Mouse (Mus musculus): ENCODE results near the gene Nupl1. TPM values are rescaled to one million over a fixed set of nuclear protein-coding genes. Genes with fewer than 3 reads are reported as not detected.

The Nupl1 gene
- total and polyA plus RNA-seq, 3 experiments = not detected

DNA sequence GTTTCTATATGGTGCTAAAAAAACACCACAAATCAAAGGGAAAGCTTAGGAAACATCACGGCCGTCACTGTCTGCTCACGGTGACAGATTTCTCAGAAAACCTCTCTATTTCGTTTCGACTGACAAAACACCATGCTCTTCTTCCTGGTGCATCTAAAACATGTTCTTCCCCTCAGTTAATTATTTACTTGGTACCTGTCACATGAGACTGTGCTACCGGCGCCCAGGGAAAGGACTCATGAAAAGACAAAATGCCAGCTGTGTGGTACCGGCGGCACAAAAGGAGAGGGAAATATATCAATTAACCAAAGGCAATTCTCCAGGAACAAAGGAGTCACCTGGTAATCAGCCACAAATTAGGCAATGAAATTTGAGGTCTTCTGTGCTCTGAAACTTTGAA is 116.5 kb downstream of the Nupl1 start:
- no peak overlapping the region for H3K4me2 ChIP-seq (ENCODE audit: insufficient read depth, low read depth, poor library complexity, severe bottlenecking)
- in situ Hi-C loops (cut with MboI; ENCODE audit: low pct_ligation_motif_present, low pct_unique_long_range_greater_than_20kb, low sequenced_read_pairs) (no loop called here), dilution Hi-C loops (cut with MboI; ENCODE audit: extremely low pct_ligation_motif_present, extremely low pct_unique_long_range_greater_than_20kb, low sequenced_read_pairs) (no loop called here)
- no peak overlapping the region for H3K27ac ChIP-seq (ENCODE audit: insufficient read depth, low read depth)
- H3K4me1 ChIP-seq (ENCODE audit: control insufficient read depth in 1 of 2, insufficient read depth in 2 of 2) = no peaks in the 10 kb centered on the region
- H3K79me2 ChIP-seq (replicated peaks; ENCODE audit: control insufficient read depth, extremely low read depth, insufficient read depth, poor library complexity, severe bottlenecking) = no peaks in the 10 kb centered on the region
- no peaks in the 10 kb centered on the region for H3K27me3 ChIP-seq (replicated peaks)
- H3K4me3 ChIP-seq (replicated peaks in 1 of 3; ENCODE audit: low read depth in 2 of 3, low read length in 2 of 3, poor library complexity in 1 of 3) = no peak overlapping the region
- no peaks in the 10 kb centered on the region for H3K36me3 ChIP-seq (replicated peaks in 1 of 2; ENCODE audit: control insufficient read depth in 1 of 2, insufficient read depth in 1 of 2, low read length in 1 of 2)
- TF ChIP-seq ZMIZ1 (IDR thresholded peaks at IDR 0.05; ENCODE audit: low read depth, low read length) = no peak
- no peak for TF ChIP-seq ZNF384 (IDR thresholded peaks at IDR 0.05; ENCODE audit: low read depth, low read length)
- no peak for TF ChIP-seq TBP (conservative IDR thresholded peaks at IDR 0.05; ENCODE audit: low read depth, low read length)
- no peak for TF ChIP-seq CTCF (conservative IDR thresholded peaks at IDR 0.05 in 1 of 2, IDR thresholded peaks at IDR 0.05 in 1 of 2; ENCODE audit: low read depth in 2 of 2, low read length in 2 of 2)
- TF ChIP-seq POLR2AphosphoS2 (IDR thresholded peaks at IDR 0.05; ENCODE audit: low read depth, low read length) = no peak
- no peak for TF ChIP-seq MYC (IDR thresholded peaks at IDR 0.05; ENCODE audit: low read depth, low read length)
- TF ChIP-seq TCF12 (IDR thresholded peaks at IDR 0.05; ENCODE audit: low read depth, low read length) = no peak
- TF ChIP-seq IRF4 (IDR thresholded peaks at IDR 0.05; ENCODE audit: low read depth, low read length) = no peak
- TF ChIP-seq HCFC1 (IDR thresholded peaks at IDR 0.05; ENCODE audit: low read depth, low read length) = no peak
- TF ChIP-seq RAD21 (IDR thresholded peaks at IDR 0.05; ENCODE audit: low read depth, low read length) = no peak
- TF ChIP-seq SIN3A (IDR thresholded peaks at IDR 0.05; ENCODE audit: low read length) = no peak
- no peak for TF ChIP-seq MAX (IDR thresholded peaks at IDR 0.05; ENCODE audit: low read length)
- TF ChIP-seq CHD2 (IDR thresholded peaks at IDR 0.05; ENCODE audit: low read length) = no peak
- TF ChIP-seq ZC3H11A (IDR thresholded peaks at IDR 0.05; ENCODE audit: low read depth, low read length) = no peak
- TF ChIP-seq SMC3 (IDR thresholded peaks at IDR 0.05; ENCODE audit: low read depth, low read length) = no peak
- TF ChIP-seq JUND (conservative IDR thresholded peaks at IDR 0.05; ENCODE audit: low read depth, low read length) = no peak
- no peak for TF ChIP-seq JUN (IDR thresholded peaks at IDR 0.05; ENCODE audit: insufficient read depth, low read depth, low read length)
- no peak for TF ChIP-seq ETS1 (conservative IDR thresholded peaks at IDR 0.05; ENCODE audit: low read depth, low read length)
- H3K9ac ChIP-seq (ENCODE audit: insufficient read depth, low read depth) = no peak overlapping the region
- no peaks in the 10 kb centered on the region for H3K9me3 ChIP-seq (replicated peaks; ENCODE audit: low read length)
- no peak for DNase-seq (ENCODE audit: extremely low read depth)

Other genes starting within 250 kb of the Nupl1 start
- 0.08 and 0.21 TPM in 2 replicates for gene Atp8a2, start 54.3 kb downstream of the Nupl1 start, total RNA-seq (2012; rRNA removed)
- 0.11 and 0.15 TPM in 2 replicates for gene Atp8a2, start 54.3 kb downstream of the Nupl1 start, total RNA-seq (2014; rRNA removed)
- 0.25 and 0.29 TPM in 2 replicates for gene Atp8a2, start 54.3 kb downstream of the Nupl1 start, polyA plus RNA-seq (2012; ENCODE audit: insufficient read length, low read depth)
- gene Gm49336, start 76 bp upstream of the Nupl1 start, total RNA-seq (2012; rRNA removed) = 36.3 and 43.1 TPM in 2 replicates
- 102 and 125 TPM in 2 replicates for gene Gm49336, start 76 bp upstream of the Nupl1 start, total RNA-seq (2014; rRNA removed)
- gene Gm49336, start 76 bp upstream of the Nupl1 start, polyA plus RNA-seq (2012; ENCODE audit: insufficient read length, low read depth) = 49.3 and 54.3 TPM in 2 replicates
- gene Mtmr6, start 13.8 kb upstream of the Nupl1 start, total RNA-seq (2012; rRNA removed) = 15.8 and 18.5 TPM in 2 replicates
- 20.3 and 25.3 TPM in 2 replicates for gene Mtmr6, start 13.8 kb upstream of the Nupl1 start, total RNA-seq (2014; rRNA removed)
- gene Mtmr6, start 13.8 kb upstream of the Nupl1 start, polyA plus RNA-seq (2012; ENCODE audit: insufficient read length, low read depth) = 10.4 and 11.7 TPM in 2 replicates
- gene Amer2, start 121.8 kb upstream of the Nupl1 start, total RNA-seq (2012; rRNA removed) = not detected in 2 replicates
- gene Amer2, start 121.8 kb upstream of the Nupl1 start, total RNA-seq (2014; rRNA removed) = not detected in 2 replicates
- gene Amer2, start 121.8 kb upstream of the Nupl1 start, polyA plus RNA-seq (2012; ENCODE audit: insufficient read length, low read depth) = not detected in 2 replicates